Mouse (Mus musculus): ENCODE data around the gene Gps2.

- TF ChIP-seq EP300 (IDR thresholded peaks at IDR 0.05; ENCODE audit: low read depth in 1 of 2, low read length in 2 of 2) (no peak), RCOR1 (IDR thresholded peaks at IDR 0.05; ENCODE audit: low read depth, low read length) (no peak), MXI1 (IDR thresholded peaks at IDR 0.05; ENCODE audit: low read depth, low read length) (no peak), CTCF (IDR thresholded peaks at IDR 0.05 in 2 of 3, conservative IDR thresholded peaks at IDR 0.05 in 1 of 3; ENCODE audit: control insufficient read depth in 1 of 3, insufficient read depth in 1 of 3, low read depth in 2 of 3, low read length in 3 of 3, poor library complexity in 1 of 3, severe bottlenecking in 1 of 3) (no peak), MAX (IDR thresholded peaks at IDR 0.05; ENCODE audit: low read length) (no peak), POLR2A (IDR thresholded peaks at IDR 0.05; ENCODE audit: control insufficient read depth in 1 of 2, insufficient read depth in 1 of 2, low read depth in 1 of 2, low read length in 2 of 2, poor library complexity in 1 of 2) (no peak), MAFK (IDR thresholded peaks at IDR 0.05; ENCODE audit: borderline replicate concordance, low read depth, low read length) (no peak), TCF12 (IDR thresholded peaks at IDR 0.05; ENCODE audit: low read depth, low read length) (no peak), E2F4 (IDR thresholded peaks at IDR 0.05; ENCODE audit: borderline replicate concordance, low read depth, low read length) (no peak), SIN3A (IDR thresholded peaks at IDR 0.05; ENCODE audit: low read length) (no peak), NRF1 (IDR thresholded peaks at IDR 0.05; ENCODE audit: insufficient read depth, low read depth, low read length, poor library complexity, severe bottlenecking) (no peak)
Measured at GRCm38 (mm10) chr11:69937385-69937784, 23.7 kb downstream of the Gps2 start.

Data from MEL (cell line).